Mouse (Mus musculus) ES-E14 (cell line): Measurements from ENCODE around the gene Stum.

Source experiments
- HCFC1 ChIP-seq: IDR thresholded peaks from 2 replicates; pipeline ENCODE4 v1.6.1; 2012; ENCODE audit warnings: low read length, inconsistent platforms, borderline replicate concordance; ENCODE audit not compliant: insufficient read depth
- MAFK ChIP-seq: IDR thresholded peaks from 2 replicates; pipeline ENCODE4 v1.6.1; 2014; ENCODE audit warnings: mild to moderate bottlenecking, low read depth, low read length, inconsistent platforms; ENCODE audit not compliant: insufficient read depth
- ZC3H11A ChIP-seq: IDR thresholded peaks from 2 replicates; pipeline ENCODE4 v1.6.1; 2012; ENCODE audit warnings: low read depth, mild to moderate bottlenecking, inconsistent platforms, low read length, borderline replicate concordance
- ZNF384 ChIP-seq: IDR thresholded peaks from 2 replicates; pipeline ENCODE4 v1.6.1; 2012; ENCODE audit warnings: low read depth, low read length, inconsistent platforms

DNA sequence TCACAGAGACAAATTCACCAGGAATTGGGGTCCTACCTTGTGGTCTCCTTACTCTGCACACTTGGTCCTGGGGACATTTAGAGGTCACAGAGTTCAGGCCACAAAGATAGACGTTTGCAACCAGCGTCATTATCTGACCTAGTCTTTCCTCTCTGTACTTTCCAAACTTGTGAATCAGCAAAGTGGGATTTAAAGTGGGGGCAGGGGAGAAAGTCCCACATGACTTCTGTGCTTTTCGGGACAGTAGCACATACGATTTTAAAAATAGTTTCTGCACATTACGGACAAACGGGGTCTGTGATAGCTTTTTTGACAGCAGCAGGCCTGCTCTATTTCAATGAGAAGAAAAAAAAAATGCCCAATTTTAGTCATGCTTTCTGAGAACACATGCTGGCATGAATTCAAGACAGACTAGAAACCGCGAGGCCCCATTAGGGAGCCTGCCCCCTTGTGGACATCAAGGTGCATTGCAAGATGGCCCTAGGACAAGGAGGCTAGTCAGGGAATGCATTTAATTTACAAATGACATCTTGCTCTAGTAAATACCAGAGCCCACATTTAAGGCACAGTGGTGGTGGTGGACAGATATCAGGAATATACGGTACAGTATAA lies 55.1 kb downstream of the Stum start:
- TF ChIP-seq ZC3H11A, result peak; percentile 61; the same call in 1 of the 2 replicates
- no peak for TF ChIP-seq MAFK
- TF ChIP-seq ZNF384, result no peak
- no peak for TF ChIP-seq HCFC1
